Mouse (Mus musculus) limb, embryonic 14.5 days (tissue): ENCODE data around the gene Gm10639. TPM values are rescaled to one million over a fixed set of nuclear protein-coding genes. Genes with fewer than 3 reads are reported as not detected.
"Not testable (repeated sequence)": the region's sequence is repeated elsewhere in the genome, so short reads cannot be mapped to it uniquely, and the experiment has no call there.

Experiments used
- ATAC-seq: fragments of 200-750 bp; cut with Nextera tagmentation; 2 replicates; pipeline ENCODE4 v1.8.0; 2017; ENCODE audit warnings: low read depth, moderate number of reproducible peaks, moderate TSS enrichment; ENCODE audit not compliant: low FRiP score
- DNase-seq: peaks from one replicate; pipeline ENCODE4 v3.0.0-alpha.2; 2015; ENCODE audit warnings: low spot score
- H3K27ac ChIP-seq: fragments of 300-500 bp; sonication (generic); replicated peaks from 2 replicates; pipeline ENCODE4 v1.5.1; 2014; ENCODE audit warnings: low read depth, mild to moderate bottlenecking, low read length, moderate library complexity, mixed read lengths
- H3K27me3 ChIP-seq: fragments of 300-500 bp; sonication (generic); 2 replicates; pipeline ENCODE4 v1.6.1; 2014; ENCODE audit warnings: low read length, mixed read lengths; ENCODE audit not compliant: control insufficient read depth, insufficient read depth
- H3K36me3 ChIP-seq: fragments of 300-500 bp; sonication (generic); 2 replicates; pipeline ENCODE4 v1.6.1; 2014; ENCODE audit warnings: mild to moderate bottlenecking, low read length, moderate library complexity, mixed read lengths; ENCODE audit not compliant: control insufficient read depth, insufficient read depth
- H3K4me1 ChIP-seq: fragments of 300-500 bp; sonication (generic); 2 replicates; pipeline ENCODE4 v1.6.1; 2014; ENCODE audit warnings: antibody characterized with exemption, low read length, mixed read lengths; ENCODE audit not compliant: control insufficient read depth, insufficient read depth
- H3K4me2 ChIP-seq: fragments of 300-500 bp; sonication (generic); replicated peaks from 2 replicates; pipeline ENCODE4 v1.6.1; 2014; ENCODE audit warnings: low read depth, mild to moderate bottlenecking, low read length, moderate library complexity; ENCODE audit not compliant: severe bottlenecking
- H3K4me3 ChIP-seq: fragments of 300-500 bp; sonication (generic); replicated peaks from 2 replicates; pipeline ENCODE4 v1.5.1; 2014; ENCODE audit warnings: low read length
- H3K9ac ChIP-seq: fragments of 300-500 bp; sonication (generic); 2 replicates; pipeline ENCODE4 v1.6.1; 2014; ENCODE audit warnings: mild to moderate bottlenecking, low read depth, low read length, moderate library complexity; ENCODE audit not compliant: severe bottlenecking
- H3K9me3 ChIP-seq: fragments of 300-500 bp; sonication (generic); 2 replicates; pipeline ENCODE4 v1.6.1; 2016; ENCODE audit warnings: low read length; ENCODE audit not compliant: control insufficient read depth
- POLR2A ChIP-seq: fragments of 200-500 bp; IDR thresholded peaks from 2 replicates; pipeline ENCODE4 v1.8.0; 2012; ENCODE audit warnings: inconsistent platforms, mild to moderate bottlenecking, moderate library complexity, borderline replicate concordance; ENCODE audit not compliant: insufficient read depth, insufficient read length; ENCODE audit errors: extremely low read depth
- WGBS: fragments of 180-500 bp; shearing (Covaris S2); extraction: QIAGEN DNeasy Blood & Tissue Kit; methylation state at CpG from one replicate; pipeline ENCODE4 v1.1.7; 2014; 5-methylcytosine and 5-hydroxymethylcytosine counted together
- polyA plus RNA-seq, 2 experiments: library from polyadenylated mRNA; depleted of rRNA in 1 of 2; stranded (reverse) in 1 of 2; unstranded in 1 of 2; fragments of >200 nt; fragmentation: Nextera tagmentation in 1 of 2; extraction: Ambion mirVana in 1 of 2; gene quantifications; 2 replicates each; pipeline versions ENCODE4 v1.2.1 to v1.2.3; 2012 to 2014

The Gm10639 gene
- polyA plus RNA-seq, 2 experiments, result not detected

DNA sequence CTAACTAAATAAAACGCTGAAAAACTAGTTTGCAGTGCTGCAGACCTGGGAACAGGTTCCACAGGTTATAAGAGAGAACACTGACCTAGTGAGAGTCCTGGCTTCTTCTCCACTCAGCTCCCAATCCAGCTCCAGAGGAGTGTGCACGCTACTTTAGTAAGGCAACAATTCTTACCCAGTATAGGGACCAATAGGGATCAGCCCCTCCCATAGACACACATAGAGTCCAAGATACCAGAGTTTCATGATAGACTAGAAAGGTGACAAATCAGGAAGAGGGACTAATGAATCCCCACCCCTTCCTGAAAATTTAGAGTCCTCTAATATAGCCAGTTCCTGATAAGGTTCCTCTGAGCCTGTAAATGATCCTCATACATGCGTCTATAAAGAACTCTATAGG, 57.3 kb downstream of the Gm10639 start:
- H3K4me1 ChIP-seq, result no peaks in the 10 kb centered on the region
- H3K9ac ChIP-seq, result no peak overlapping the region
- DNase-seq (no peak), ATAC-seq (no peak)
- H3K36me3 ChIP-seq, result no peaks in the 10 kb centered on the region
- H3K4me2 ChIP-seq, result no peak overlapping the region
- no peak overlapping the region for H3K27ac ChIP-seq
- TF ChIP-seq POLR2A, result no peak
- no peaks in the 10 kb centered on the region for H3K27me3 ChIP-seq
- WGBS, result 73% methylated on average over 3 of the region's 3 CpGs
- no peak overlapping the region for H3K4me3 ChIP-seq
- no peaks in the 10 kb centered on the region for H3K9me3 ChIP-seq

DNA sequence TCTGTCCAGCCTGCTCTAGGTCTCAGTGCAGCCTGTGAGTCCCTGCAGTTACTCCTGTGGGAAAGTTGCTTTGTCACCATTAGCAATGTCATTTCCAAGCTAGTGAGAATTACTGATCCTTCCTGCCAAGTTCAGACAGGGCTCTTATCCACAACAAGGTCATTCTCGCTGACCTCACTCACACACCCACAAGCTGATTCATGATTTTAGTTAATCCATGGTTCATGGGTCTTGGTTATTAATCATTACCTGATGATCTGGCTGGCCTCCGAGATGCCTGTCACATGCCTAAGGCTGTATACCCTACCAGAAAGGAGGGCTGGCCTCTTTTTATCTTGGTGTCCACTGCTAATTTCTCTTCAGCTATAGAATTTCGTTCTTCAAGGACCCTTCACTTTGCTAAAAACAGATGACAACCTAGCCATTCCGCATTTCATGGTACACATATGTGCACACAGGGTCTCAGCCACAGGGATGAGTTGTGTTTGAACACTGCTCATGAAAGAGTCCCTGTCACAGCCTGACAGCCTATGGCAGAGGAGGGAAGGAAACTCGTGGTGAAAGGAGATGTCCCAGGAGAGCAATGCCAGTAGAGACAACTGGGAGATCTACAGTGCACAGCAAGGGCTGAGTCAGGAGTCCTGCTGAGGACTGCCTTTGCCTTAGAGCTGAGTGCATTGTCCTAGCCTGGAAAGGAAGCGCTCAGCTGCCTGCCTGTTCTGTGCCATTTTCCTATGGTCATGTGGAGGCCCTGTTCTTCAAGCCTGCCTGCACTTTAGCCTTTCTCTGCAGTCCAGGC, 58.7 kb downstream of the Gm10639 start:
- ATAC-seq, H3K4me2 ChIP-seq, DNase-seq, H3K9me3 ChIP-seq, H3K27ac ChIP-seq, H3K27me3 ChIP-seq, H3K4me3 ChIP-seq, H3K36me3 ChIP-seq, H3K4me1 ChIP-seq, H3K9ac ChIP-seq: not testable (repeated sequence)
- WGBS, result 58% methylated on average over 6 of the region's 6 CpGs

DNA sequence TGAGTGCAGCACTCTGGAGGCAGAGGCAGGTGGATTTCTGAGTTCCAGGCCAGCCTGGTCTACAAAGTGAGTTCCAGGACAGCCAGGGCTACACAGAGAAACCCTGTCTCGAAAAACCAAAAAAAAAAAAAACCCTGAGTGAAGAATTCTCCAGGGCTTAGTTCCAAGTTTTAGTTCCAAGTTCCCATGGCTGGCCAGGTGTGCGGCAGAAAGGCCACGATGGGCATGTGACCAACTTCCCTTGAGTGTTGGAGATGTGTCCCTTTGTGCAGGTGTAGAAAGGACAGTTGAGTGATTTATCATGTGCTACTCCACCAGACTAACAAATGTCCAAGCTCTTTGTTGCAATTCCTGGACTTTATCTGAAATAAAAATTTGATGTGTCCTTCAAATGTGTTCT, 59.4 kb downstream of the Gm10639 start:
- not testable (repeated sequence) for DNase-seq, H3K27ac ChIP-seq, H3K9me3 ChIP-seq, H3K36me3 ChIP-seq, ATAC-seq, H3K27me3 ChIP-seq, H3K4me3 ChIP-seq, H3K4me2 ChIP-seq, H3K9ac ChIP-seq, H3K4me1 ChIP-seq
- 75% methylated on average over 3 of the region's 3 CpGs for WGBS

DNA sequence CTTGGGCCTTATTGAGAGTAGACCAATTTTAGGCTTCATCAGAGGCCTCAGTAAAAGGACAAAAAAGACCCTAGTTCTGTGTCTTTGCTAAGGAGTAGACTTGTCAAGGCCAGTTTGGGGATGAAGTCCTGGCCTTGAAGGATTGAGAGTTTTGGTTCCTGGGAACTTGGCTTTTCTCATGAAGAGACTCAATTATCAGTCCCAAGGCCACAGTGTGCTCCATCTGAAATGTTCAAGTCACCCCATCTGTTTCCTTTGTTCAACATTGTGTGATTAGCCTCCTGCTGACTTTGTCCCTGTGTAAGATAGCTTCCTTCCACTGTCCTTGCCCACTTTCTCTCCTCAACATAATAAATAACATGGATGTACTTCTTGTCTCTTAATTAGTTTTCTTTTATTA, 60.3 kb downstream of the Gm10639 start:
- H3K4me2 ChIP-seq, H3K9me3 ChIP-seq, H3K36me3 ChIP-seq, H3K4me1 ChIP-seq, H3K4me3 ChIP-seq, H3K9ac ChIP-seq, H3K27me3 ChIP-seq, H3K27ac ChIP-seq, ATAC-seq, DNase-seq: not testable (repeated sequence)

DNA sequence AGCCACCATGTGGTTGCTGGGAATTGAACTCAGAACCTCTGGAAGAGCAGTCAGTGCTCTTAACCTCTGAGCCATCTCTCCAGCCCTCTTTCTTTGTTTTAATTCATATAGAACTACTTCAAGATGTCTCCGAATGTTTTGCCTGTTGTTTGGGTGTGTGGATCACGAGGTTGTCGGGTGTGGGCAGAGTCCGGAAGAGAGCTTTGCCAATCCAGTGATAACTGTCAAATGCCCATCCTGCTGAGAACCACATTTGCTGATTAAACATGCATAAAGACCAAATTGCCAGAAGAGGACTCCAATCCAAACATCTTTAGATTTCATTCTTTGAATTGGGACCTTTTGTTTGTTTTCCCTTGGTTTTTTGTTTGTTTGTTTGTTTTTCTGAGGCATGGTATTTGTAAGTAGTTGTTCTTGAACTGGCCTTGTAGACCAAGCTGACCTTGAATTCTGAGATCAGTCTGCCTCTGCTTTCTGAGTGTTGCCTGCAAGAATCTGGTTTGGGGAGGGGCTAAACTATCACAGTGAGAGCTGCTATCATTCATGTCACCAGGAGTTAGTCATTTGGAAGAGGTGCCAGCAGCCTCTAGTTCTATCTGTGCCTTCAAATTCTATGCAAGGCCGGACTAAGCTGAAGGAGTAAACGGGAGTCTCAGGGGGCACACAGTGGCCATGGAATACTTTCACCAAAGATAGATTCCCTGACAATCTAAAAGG, 61.9 kb downstream of the Gm10639 start:
- H3K9ac ChIP-seq, result no peak overlapping the region
- no peaks in the 10 kb centered on the region for H3K4me1 ChIP-seq
- DNase-seq (no peak), ATAC-seq (no peak)
- H3K4me2 ChIP-seq, result no peak overlapping the region
- H3K27ac ChIP-seq, result no peak overlapping the region
- no peak for TF ChIP-seq POLR2A
- no peaks in the 10 kb centered on the region for H3K27me3 ChIP-seq
- no peaks in the 10 kb centered on the region for H3K9me3 ChIP-seq
- 82% methylated on average over 6 of the region's 6 CpGs for WGBS
- H3K36me3 ChIP-seq, result no peaks in the 10 kb centered on the region
- H3K4me3 ChIP-seq, result no peak overlapping the region

Other genes with a start within 250 kb of the Gm10639 start
- gene Gcm1, start 238.0 kb upstream of the Gm10639 start, polyA plus RNA-seq (2012; rRNA removed), result 0.03 and 0.05 TPM in 2 replicates
- 0.11 TPM in 1 of 2 replicates, not detected in the other for gene Gcm1, start 238.0 kb upstream of the Gm10639 start, polyA plus RNA-seq (2014; fragmentation: Nextera tagmentation; extraction: Ambion mirVana)
- 61.4 and 65.6 TPM in 2 replicates for gene Fbxo9, start 180.9 kb upstream of the Gm10639 start, polyA plus RNA-seq (2012; rRNA removed)
- gene Fbxo9, start 180.9 kb upstream of the Gm10639 start, polyA plus RNA-seq (2014; fragmentation: Nextera tagmentation; extraction: Ambion mirVana), result 43.6 and 44.2 TPM in 2 replicates
- 31.0 and 35.2 TPM in 2 replicates for gene Ick, start 180.7 kb upstream of the Gm10639 start, polyA plus RNA-seq (2012; rRNA removed)
- gene Ick, start 180.7 kb upstream of the Gm10639 start, polyA plus RNA-seq (2014; fragmentation: Nextera tagmentation; extraction: Ambion mirVana), result 25.4 and 29.3 TPM in 2 replicates
- 35.2 and 47.5 TPM in 2 replicates for gene Gsta4, start 107.1 kb upstream of the Gm10639 start, polyA plus RNA-seq (2012; rRNA removed)
- gene Gsta4, start 107.1 kb upstream of the Gm10639 start, polyA plus RNA-seq (2014; fragmentation: Nextera tagmentation; extraction: Ambion mirVana), result 68.2 and 76.4 TPM in 2 replicates
- gene Gsta1, start 59.3 kb upstream of the Gm10639 start, polyA plus RNA-seq (2012; rRNA removed), result 0.55 TPM in 1 of 2 replicates, not detected in the other
- gene Gsta1, start 59.3 kb upstream of the Gm10639 start, polyA plus RNA-seq (2014; fragmentation: Nextera tagmentation; extraction: Ambion mirVana), result 0.90 and 3.2 TPM in 2 replicates
- gene Gm3776, start 32.8 kb upstream of the Gm10639 start, polyA plus RNA-seq (2012; rRNA removed), result 0.42 and 0.70 TPM in 2 replicates
- 1.5 and 2.6 TPM in 2 replicates for gene Gm3776, start 32.8 kb upstream of the Gm10639 start, polyA plus RNA-seq (2014; fragmentation: Nextera tagmentation; extraction: Ambion mirVana)
- gene Omt2a, start 24.9 kb downstream of the Gm10639 start, polyA plus RNA-seq (2012; rRNA removed), result not detected in 2 replicates
- gene Omt2a, start 24.9 kb downstream of the Gm10639 start, polyA plus RNA-seq (2014; fragmentation: Nextera tagmentation; extraction: Ambion mirVana), result not detected in 2 replicates
- not detected in 2 replicates for gene Omt2b, start 37.7 kb downstream of the Gm10639 start, polyA plus RNA-seq (2012; rRNA removed)
- gene Omt2b, start 37.7 kb downstream of the Gm10639 start, polyA plus RNA-seq (2014; fragmentation: Nextera tagmentation; extraction: Ambion mirVana), result not detected in 2 replicates
- 1.2 and 3.0 TPM in 2 replicates for gene Gsta2, start 65.9 kb downstream of the Gm10639 start, polyA plus RNA-seq (2012; rRNA removed)
- gene Gsta2, start 65.9 kb downstream of the Gm10639 start, polyA plus RNA-seq (2014; fragmentation: Nextera tagmentation; extraction: Ambion mirVana), result 4.6 and 7.8 TPM in 2 replicates
- 0.67 and 0.92 TPM in 2 replicates for gene Dppa5a, start 78.3 kb downstream of the Gm10639 start, polyA plus RNA-seq (2012; rRNA removed)
- 0.70 and 0.76 TPM in 2 replicates for gene Dppa5a, start 78.3 kb downstream of the Gm10639 start, polyA plus RNA-seq (2014; fragmentation: Nextera tagmentation; extraction: Ambion mirVana)
- gene Ooep, start 88.8 kb downstream of the Gm10639 start, polyA plus RNA-seq (2012; rRNA removed), result 2.0 and 2.2 TPM in 2 replicates
- 3.6 TPM in 2 replicates for gene Ooep, start 88.8 kb downstream of the Gm10639 start, polyA plus RNA-seq (2014; fragmentation: Nextera tagmentation; extraction: Ambion mirVana)
- gene Ddx43, start 105.9 kb downstream of the Gm10639 start, polyA plus RNA-seq (2012; rRNA removed), result 0.72 and 1.0 TPM in 2 replicates
- 0.26 and 0.43 TPM in 2 replicates for gene Ddx43, start 105.9 kb downstream of the Gm10639 start, polyA plus RNA-seq (2014; fragmentation: Nextera tagmentation; extraction: Ambion mirVana)
- gene Cgas, start 153.3 kb downstream of the Gm10639 start, polyA plus RNA-seq (2012; rRNA removed), result 3.9 and 4.3 TPM in 2 replicates
- 2.4 and 2.8 TPM in 2 replicates for gene Cgas, start 153.3 kb downstream of the Gm10639 start, polyA plus RNA-seq (2014; fragmentation: Nextera tagmentation; extraction: Ambion mirVana)
- gene Mto1, start 158.3 kb downstream of the Gm10639 start, polyA plus RNA-seq (2012; rRNA removed), result 19.2 and 20.3 TPM in 2 replicates
- gene Mto1, start 158.3 kb downstream of the Gm10639 start, polyA plus RNA-seq (2014; fragmentation: Nextera tagmentation; extraction: Ambion mirVana), result 22.7 and 23.3 TPM in 2 replicates
- gene Gm17324, start 158.9 kb downstream of the Gm10639 start, polyA plus RNA-seq (2012; rRNA removed), result 0.15 and 0.18 TPM in 2 replicates
- 0.39 and 0.83 TPM in 2 replicates for gene Gm17324, start 158.9 kb downstream of the Gm10639 start, polyA plus RNA-seq (2014; fragmentation: Nextera tagmentation; extraction: Ambion mirVana)
- 7,521 and 9,083 TPM in 2 replicates for gene Eef1a1, start 199.2 kb downstream of the Gm10639 start, polyA plus RNA-seq (2012; rRNA removed)
- 6,070 and 6,314 TPM in 2 replicates for gene Eef1a1, start 199.2 kb downstream of the Gm10639 start, polyA plus RNA-seq (2014; fragmentation: Nextera tagmentation; extraction: Ambion mirVana)